Mouse (Mus musculus) gastrocnemius, adult 2 months (tissue): Measurements from ENCODE around the gene Rpusd4. TPM values are rescaled to one million over a fixed set of nuclear protein-coding genes. Genes with fewer than 3 reads are reported as not detected.

ENCODE experiments used
- DNase-seq: peaks from one replicate; pipeline ENCODE4 v3.0.0; 2022
- H3K27ac ChIP-seq: fragments of 200-600 bp; 2 replicates; pipeline ENCODE4 v1.8.1; 2022; ENCODE audit warnings: mild to moderate bottlenecking
- H3K4me3 ChIP-seq: fragments of 200-600 bp; 2 replicates; pipeline ENCODE4 v1.8.1; 2022; ENCODE audit warnings: mild to moderate bottlenecking, moderate library complexity
- CTCF ChIP-seq: fragments of 200-600 bp; IDR thresholded peaks from 2 replicates; pipeline ENCODE4 v1.8.1; 2022; ENCODE audit warnings: antibody characterized with exemption, mild to moderate bottlenecking, moderate library complexity
- intact Hi-C: fragments of 180-260 bp; cut with DNase I; formaldehyde crosslinking; loops from one replicate; pipeline ENCODE4 v1.15.1; 2025
- total RNA-seq, 2 experiments: library from RNA; stranded (reverse); gene quantifications; 2 replicates each; pipeline ENCODE4 v1.2.3; 2021

Gene Rpusd4
- total RNA-seq, 2 experiments from 2014 or later, result 6.8 to 7.5 TPM

- DNase-seq, result peak; percentile 29
- intact Hi-C loops, result no loop called here
- no peak for TF ChIP-seq CTCF
Measured at GRCm38 (mm10) chr9:35293465-35293864, 25.8 kb downstream of the Rpusd4 start.

GRCm38 (mm10) chr9:35297791-35298190 lies 30.1 kb downstream of the Rpusd4 start:
- intact Hi-C loops, result no loop called here
- no peak overlapping the region for H3K4me3 ChIP-seq
- TF ChIP-seq CTCF, result no peak
- DNase-seq, result no peak
- no peak overlapping the region for H3K27ac ChIP-seq

More at GRCm38 (mm10) chr9:35293465-35293864, 25.8 kb downstream of the Rpusd4 start:
- peak overlapping the region; percentile 52; the same call in 1 of the 2 replicates for H3K27ac ChIP-seq
- no peak overlapping the region for H3K4me3 ChIP-seq

- DNase-seq, result peak; percentile 56
- intact Hi-C loops, result no loop called here
- no peak for TF ChIP-seq CTCF
- Histone ChIP-seq H3K4me3 (no peak overlapping the region), H3K27ac (no peak overlapping the region)
Measured at GRCm38 (mm10) chr9:35302172-35302571, 34.5 kb downstream of the Rpusd4 start.

DNA sequence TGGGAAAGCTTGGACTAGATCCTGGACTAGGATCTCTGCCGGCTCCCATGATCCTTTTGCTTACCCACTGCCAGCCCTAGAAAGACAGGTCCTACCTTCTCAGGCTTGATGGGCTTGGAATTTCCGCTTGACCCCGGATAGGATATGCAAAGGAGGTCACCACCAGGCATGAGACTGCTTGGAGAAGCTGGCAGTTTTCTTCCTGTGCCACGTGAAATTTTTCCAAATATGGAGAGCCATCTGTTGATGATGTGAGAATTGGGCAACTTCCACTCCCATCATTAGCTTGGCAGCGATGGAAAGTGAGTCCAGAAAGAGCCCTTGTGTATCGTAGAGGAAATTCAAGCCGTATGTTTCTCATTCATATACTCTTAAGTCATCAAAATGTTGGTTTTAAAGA lies 39.8 kb downstream of the Rpusd4 start:
- TF ChIP-seq CTCF, result no peak
- no peak overlapping the region for H3K27ac ChIP-seq
- no peak for DNase-seq
- intact Hi-C loops, result no loop called here
- H3K4me3 ChIP-seq, result no peak overlapping the region

GRCm38 (mm10) chr9:35310377-35310776 lies 42.7 kb downstream of the Rpusd4 start:
- no peak for DNase-seq
- intact Hi-C loops, result no loop called here
- Histone ChIP-seq H3K27ac (no peak overlapping the region), H3K4me3 (no peak overlapping the region)
- no peak for TF ChIP-seq CTCF

- no peak overlapping the region for H3K4me3 ChIP-seq
- intact Hi-C loops, result no loop called here
- peak overlapping the region; percentile 51 for H3K27ac ChIP-seq
- no peak for TF ChIP-seq CTCF
- peak; percentile 78 for DNase-seq
Measured at GRCm38 (mm10) chr9:35312516-35312915, 44.9 kb downstream of the Rpusd4 start.

DNA sequence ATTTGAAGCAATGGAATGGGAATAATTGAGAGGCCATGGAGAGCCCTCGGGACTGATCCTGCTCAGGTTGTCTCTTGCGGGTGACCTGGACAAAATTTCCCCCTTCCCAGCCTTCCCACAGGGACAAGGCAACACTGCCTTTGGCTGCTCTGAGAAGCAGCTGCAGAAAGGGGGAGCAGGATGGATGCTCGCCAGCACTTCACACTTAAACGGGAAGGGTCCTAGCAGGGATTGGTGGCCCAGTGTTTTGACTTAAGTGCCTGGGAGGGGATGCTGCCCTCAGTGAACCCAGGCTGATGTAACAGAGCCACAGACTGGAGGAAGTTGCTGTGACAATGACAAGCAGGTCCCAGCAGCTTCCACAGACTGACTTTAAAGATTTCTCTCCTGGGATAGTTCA lies 45.9 kb downstream of the Rpusd4 start:
- no peak overlapping the region for H3K27ac ChIP-seq
- intact Hi-C loops, result no loop called here
- no peak for DNase-seq
- TF ChIP-seq CTCF, result no peak
- H3K4me3 ChIP-seq, result no peak overlapping the region

- intact Hi-C loops, result no loop called here
- H3K27ac ChIP-seq, result no peak overlapping the region
- TF ChIP-seq CTCF, result no peak
- no peak overlapping the region for H3K4me3 ChIP-seq
- DNase-seq, result no peak
Measured at GRCm38 (mm10) chr9:35314254-35314653, 46.6 kb downstream of the Rpusd4 start.

DNA sequence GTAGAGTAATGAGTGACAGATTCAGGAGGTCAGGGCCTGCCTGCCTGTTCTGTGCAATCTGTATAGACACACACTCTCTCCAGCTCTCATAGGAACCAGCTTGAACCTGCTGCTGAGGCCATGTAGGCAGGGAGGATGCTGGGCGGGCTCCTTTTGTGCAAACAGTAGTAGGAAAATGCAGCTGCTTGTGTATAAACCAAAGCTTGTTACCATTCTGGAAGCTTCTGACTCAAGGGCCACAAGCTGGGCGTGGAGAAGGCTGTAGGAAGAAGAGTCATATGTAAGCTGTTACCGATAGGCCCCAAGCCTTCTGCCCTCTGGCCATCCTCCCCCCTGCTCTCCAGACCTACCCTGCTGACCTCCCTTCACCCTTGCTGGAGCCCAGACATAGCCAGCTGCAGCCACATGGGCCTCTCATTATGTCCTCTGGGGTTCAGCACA lies 49.1 kb downstream of the Rpusd4 start:
- no peak for DNase-seq
- no peak for TF ChIP-seq CTCF
- H3K27ac ChIP-seq, result no peak overlapping the region

DNA sequence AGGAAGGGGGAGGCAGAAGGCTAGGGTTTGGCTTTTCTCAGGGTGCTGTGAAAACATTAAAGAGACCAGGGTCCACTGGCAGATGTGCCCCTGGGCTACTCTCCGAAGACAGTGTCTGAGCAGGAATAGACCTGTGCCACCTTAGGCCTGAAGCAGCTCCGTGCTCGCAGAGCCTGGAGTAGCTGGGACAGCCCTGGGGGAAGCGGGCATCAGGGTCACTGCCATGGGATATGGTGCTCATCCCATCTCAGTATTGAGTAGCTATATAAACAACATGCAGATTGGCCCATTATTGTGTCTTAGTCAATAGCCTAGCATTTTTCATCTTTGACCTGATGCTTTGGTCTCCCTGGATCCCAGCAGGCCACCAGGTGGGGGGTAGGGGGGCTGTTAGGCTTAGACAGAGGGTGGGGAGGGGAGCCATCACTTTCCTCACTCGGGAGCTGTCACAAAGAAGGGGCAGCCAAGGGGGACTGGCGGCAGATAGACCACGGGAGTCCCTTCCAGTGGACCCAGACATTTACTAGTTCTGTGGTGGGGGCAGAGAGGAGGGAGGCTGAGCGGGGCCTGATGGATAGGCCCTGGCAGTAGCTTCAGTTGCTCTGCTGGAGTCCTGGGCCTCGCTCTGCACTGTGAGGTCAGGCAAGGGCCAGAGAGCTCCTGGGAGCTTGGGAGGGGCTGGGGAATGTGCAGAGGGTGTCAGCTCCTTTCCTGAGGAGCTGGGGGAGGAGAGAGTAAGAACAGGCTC lies 49.7 kb downstream of the Rpusd4 start:
- H3K4me3 ChIP-seq, result no peak overlapping the region
- no peak for DNase-seq
- intact Hi-C loops, result no loop called here

More for the DNA sequence above, 49.1 kb downstream of the Rpusd4 start:
- H3K4me3 ChIP-seq, result no peak overlapping the region
- intact Hi-C loops, result no loop called here

DNA sequence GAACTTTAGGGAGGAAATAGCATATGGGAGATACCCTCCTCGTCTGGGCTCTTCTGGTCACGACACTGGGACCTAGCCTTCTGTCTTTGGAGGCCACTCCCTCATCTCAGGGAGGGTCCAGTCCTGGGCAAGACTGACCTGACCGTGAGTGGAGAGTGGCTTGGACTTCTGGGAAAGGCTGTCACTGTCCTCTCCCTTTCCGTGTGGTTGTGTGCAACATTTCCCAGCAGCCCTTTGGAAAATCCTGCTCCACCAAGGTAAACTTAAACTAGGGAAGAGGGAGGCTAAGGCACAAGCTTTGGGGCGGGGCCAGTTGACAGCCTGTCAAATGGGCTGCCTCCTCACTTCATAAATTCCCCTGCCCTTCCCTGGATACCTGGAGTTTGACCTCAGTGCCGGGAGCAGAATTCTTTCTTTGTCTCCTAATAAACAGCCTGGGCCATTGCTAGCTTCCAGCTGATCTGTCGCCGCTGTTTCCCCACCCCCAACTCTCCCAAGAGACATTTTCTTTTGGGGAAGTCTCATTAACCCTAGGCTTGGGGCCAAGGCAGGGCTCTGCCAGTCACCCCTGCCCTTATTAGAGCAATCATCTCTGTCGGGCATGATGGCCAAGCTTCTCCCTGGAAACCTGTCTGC lies 51.0 kb downstream of the Rpusd4 start:
- TF ChIP-seq CTCF, result no peak

More for the DNA sequence above, 49.7 kb downstream of the Rpusd4 start:
- TF ChIP-seq CTCF, result no peak
- no peak overlapping the region for H3K27ac ChIP-seq

GRCm38 (mm10) chr9:35320288-35320687 lies 52.6 kb downstream of the Rpusd4 start:
- no peak for TF ChIP-seq CTCF

More for the DNA sequence above, 51.0 kb downstream of the Rpusd4 start:
- intact Hi-C loops, result no loop called here
- no peak overlapping the region for H3K4me3 ChIP-seq
- no peak overlapping the region for H3K27ac ChIP-seq
- DNase-seq, result no peak

DNA sequence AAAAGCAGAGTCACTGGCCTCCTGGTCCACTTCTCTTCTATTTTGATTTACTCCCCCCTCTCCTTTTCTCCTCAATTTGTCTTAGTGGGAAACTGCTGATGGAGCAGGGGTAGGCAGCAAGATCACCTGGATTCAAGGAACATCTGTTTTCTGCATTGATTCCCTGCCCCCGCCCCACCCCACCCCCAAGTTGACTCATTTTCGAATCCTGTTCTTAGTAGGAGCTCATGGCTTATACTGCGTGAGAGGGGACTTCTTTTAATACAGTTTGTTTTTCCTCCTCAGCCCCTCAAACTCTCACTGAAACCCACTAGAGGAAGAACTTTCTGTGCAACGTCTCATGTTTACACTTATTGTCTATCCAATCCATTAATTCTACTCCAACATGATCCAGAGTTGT lies 56.3 kb downstream of the Rpusd4 start:
- Histone ChIP-seq H3K4me3 (no peak overlapping the region), H3K27ac (no peak overlapping the region)
- DNase-seq, result no peak
- no peak for TF ChIP-seq CTCF
- intact Hi-C loops, result no loop called here

More at GRCm38 (mm10) chr9:35320288-35320687, 52.6 kb downstream of the Rpusd4 start:
- no peak for DNase-seq
- Histone ChIP-seq H3K27ac (no peak overlapping the region), H3K4me3 (no peak overlapping the region)
- intact Hi-C loops, result no loop called here
